Mouse (Mus musculus) cortical plate, adult 2 months (tissue): Measurements from ENCODE around the gene Best3. TPM values are rescaled to one million over a fixed set of nuclear protein-coding genes. Genes with fewer than 3 reads are reported as not detected.

Experiments
- H3K27ac ChIP-seq: fragments of 200-500 bp; 2 replicates; pipeline ENCODE4 v1.5.1; 2012; ENCODE audit warnings: low read length, control low read depth, inconsistent platforms; ENCODE audit not compliant: insufficient read depth
- H3K4me1 ChIP-seq: fragments of 200-500 bp; 2 replicates; pipeline ENCODE4 v1.6.1; 2011; ENCODE audit warnings: low read length; ENCODE audit not compliant: control insufficient read depth, insufficient read depth
- H3K4me3 ChIP-seq: fragments of 200-500 bp; 2 replicates; pipeline ENCODE4 v1.5.1; 2011; ENCODE audit warnings: mild to moderate bottlenecking, low read length, control low read depth; ENCODE audit not compliant: insufficient read depth
- CTCF ChIP-seq: fragments of 200-500 bp; IDR thresholded peaks from 2 replicates; pipeline ENCODE4 v1.5.1; 2011; ENCODE audit warnings: mild to moderate bottlenecking, control low read depth, low read length; ENCODE audit not compliant: insufficient read depth; ENCODE audit errors: extremely low read depth
- POLR2A ChIP-seq: fragments of 200-500 bp; IDR thresholded peaks from 2 replicates; pipeline ENCODE4 v1.6.1; 2011; ENCODE audit warnings: mild to moderate bottlenecking, low read length, control low read depth; ENCODE audit not compliant: insufficient read depth; ENCODE audit errors: extremely low read depth
- polyA plus RNA-seq: library from polyadenylated mRNA; depleted of rRNA; stranded (reverse); fragments of >200 nt; gene quantifications from 2 replicates; pipeline ENCODE4 v1.2.3, GENCODE M21; 2012

Best3 gene
- polyA plus RNA-seq, 1 experiment: 0.04 TPM

DNA sequence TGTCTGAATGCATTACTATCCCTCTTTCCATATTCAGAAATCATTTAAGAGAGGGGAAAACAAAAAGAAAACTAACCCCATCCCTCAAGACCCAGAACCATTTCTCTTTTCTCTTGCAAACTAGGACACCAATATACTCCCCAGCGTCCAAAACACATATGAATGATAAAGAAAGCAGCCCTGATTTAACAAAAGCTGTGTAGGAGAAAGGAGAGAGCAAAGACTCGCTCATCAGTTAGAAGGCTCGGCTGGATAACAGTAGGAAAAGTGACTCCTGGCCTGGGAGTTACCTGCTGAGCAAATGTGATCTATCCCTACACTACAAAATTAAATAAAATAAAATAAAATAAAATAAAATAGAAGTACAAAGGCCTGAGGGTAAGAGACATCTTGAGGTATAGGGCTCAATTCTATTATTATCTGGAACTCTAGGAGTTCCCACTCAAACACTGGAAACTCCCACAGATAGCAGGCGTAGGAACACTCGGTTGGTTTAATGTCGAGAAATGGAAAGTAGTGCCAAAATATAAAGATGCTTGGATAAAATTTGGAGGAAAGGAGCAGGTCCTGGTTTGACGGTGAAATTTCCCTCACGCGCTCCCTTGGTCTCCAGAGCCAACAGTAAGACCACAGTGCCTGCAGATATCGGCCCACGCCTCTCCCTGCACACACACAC, 29.5 kb upstream of the Best3 start:
- TF ChIP-seq POLR2A: no peak
- TF ChIP-seq CTCF: no peak

DNA sequence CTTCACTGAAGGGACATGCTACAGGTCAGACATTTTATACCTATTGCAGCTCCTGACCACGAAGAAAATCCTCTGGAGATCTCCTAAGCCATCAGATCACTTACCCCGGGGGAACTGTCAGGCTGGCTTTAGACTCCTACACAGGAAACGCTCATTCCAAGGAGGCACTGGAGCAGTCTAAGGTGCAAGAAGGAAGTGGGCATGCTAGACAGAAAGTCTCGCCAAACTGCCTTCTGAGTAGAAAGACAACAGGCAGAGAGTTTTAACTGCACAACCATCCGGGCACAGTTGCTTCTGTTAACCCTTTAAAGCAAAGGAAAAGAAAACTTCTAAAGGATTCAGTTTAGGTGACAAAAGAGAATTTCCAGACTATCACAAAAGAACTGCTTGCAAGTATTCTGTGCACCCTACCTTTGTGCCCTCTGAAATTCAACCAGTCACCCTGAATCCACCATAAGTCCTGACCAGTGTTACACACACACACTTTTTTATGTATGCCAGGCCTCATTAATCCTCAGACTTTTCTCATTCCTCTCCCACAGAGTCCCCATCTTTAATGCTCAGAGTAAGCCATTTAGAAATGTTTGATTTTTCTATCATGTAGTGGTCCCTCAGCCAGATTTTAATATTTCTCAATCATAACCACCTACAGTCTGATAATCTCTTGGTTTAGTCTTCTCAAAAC, 28.1 kb upstream of the Best3 start:
- H3K4me1 ChIP-seq: peaks cover 4% of the 10 kb centered on the region
- H3K4me3 ChIP-seq: no peak overlapping the region
- no peak for TF ChIP-seq POLR2A
- no peak for TF ChIP-seq CTCF
- no peak overlapping the region for H3K27ac ChIP-seq

More for the DNA sequence above, 29.5 kb upstream of the Best3 start:
- H3K27ac ChIP-seq: no peak overlapping the region
- H3K4me1 ChIP-seq: peaks cover 4% of the 10 kb centered on the region
- no peak overlapping the region for H3K4me3 ChIP-seq

DNA sequence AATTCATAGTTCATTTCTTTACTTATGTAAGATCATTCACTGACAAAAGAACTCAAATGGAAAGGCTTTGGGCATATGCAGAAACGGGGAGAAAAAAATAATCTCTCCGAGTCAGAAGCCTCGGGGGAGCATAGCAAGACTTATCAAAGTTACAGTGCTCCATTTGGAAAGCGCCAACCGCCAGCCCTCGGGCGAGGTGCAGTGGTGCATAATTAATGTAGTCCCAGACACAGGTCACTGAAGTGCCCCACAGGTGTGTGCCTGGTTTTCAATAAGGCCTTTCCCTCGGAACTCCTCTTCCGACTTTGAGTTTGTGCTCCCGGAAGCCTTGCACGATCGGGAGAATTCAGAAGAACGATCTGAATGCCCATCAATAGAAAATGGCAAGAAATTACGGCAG, 24.0 kb upstream of the Best3 start:
- H3K4me1 ChIP-seq: 0 out of 2 replicates have a peak, but pooled peaks cover 1% of the 10 kb centered on the region

DNA sequence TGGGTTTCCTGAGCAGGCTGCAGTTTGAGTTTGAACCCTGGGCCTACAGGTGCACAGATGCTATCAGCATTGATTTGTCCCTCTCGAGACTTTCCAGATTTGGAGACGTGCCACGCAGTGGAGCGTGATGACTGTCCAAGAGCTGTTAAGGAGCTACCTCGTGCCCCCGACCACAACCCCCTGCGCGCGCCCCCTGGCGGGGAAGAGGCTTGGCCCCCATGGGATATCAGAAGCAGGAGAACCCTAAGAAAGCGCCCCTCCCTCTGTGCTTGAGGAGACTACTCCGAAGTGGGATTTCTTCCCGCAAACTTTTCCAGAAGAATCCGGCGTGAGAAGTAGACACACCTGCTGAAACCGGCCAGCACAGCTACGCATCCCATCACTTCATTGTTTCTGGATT, 23.3 kb upstream of the Best3 start:
- Histone ChIP-seq H3K4me3 (no peak overlapping the region), H3K27ac (no peak overlapping the region), H3K4me1 (no peaks in the 10 kb centered on the region)
- no peak for TF ChIP-seq CTCF
- no peak for TF ChIP-seq POLR2A

More for the DNA sequence above, 24.0 kb upstream of the Best3 start:
- TF ChIP-seq POLR2A: no peak
- no peak for TF ChIP-seq CTCF
- H3K4me3 ChIP-seq: no peak overlapping the region
- no peak overlapping the region for H3K27ac ChIP-seq

DNA sequence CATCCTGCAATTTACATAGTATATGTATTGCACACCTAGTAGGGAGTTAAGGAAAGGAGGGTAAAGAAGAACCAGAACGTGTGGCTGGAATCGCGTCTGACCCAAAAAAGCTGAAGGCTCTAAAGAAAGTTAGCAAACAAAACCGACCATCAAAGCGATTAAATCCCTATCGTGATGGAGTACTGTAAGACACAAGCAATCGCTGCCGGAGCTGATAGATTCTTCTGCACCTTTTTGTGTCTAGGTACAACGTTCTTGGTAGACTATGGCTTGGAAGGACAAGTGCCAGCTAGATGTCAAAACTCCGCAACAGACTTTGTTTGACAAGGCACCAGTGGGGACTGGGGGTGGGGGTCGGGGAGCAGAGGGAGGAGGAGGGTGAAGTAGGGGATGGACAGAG, 22.0 kb upstream of the Best3 start:
- TF ChIP-seq POLR2A (no peak), CTCF (no peak)
- no peaks in the 10 kb centered on the region for H3K4me1 ChIP-seq
- H3K4me3 ChIP-seq: no peak overlapping the region
- H3K27ac ChIP-seq: no peak overlapping the region

DNA sequence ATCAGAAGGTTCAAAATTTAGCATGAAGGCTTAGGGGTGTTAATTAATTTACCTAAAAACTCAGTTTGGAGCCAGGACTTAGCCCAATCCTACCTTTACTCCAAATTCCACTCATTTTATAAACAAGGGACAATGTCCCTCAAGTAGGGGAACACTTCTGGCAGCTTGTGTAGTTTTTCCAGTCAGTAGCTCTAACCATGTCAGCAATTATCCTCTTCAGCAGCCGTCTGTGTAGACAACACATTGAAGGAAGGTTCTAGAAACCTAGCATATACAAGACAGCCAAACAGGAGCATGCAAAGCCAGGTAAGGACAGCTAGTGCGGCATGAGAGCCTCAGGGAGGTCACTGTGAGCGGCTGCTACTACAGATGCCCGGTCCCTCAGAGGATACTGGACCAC, 21.5 kb upstream of the Best3 start:
- no peak overlapping the region for H3K27ac ChIP-seq
- TF ChIP-seq POLR2A: no peak
- TF ChIP-seq CTCF: no peak

DNA sequence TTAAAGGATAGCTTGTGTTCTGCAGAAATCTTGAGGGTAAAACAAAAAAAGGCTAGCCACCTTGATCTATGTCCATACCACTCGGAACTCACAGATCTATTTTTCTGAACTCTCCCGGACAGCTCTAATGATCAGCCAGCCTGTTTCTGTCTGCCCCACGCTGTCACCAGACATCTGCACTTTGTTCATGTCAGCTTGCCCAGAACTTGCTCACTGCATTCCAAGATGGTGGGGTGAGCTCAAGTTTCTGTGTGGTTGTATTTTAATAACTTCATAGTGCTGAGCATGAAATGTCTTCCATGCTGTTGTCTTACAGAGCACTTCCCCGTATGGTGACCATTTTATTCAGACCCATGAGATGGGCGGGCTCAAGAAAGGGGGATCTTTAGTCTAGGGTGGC, 20.8 kb upstream of the Best3 start:
- Histone ChIP-seq H3K4me3 (no peak overlapping the region), H3K4me1 (no peaks in the 10 kb centered on the region), H3K27ac (no peak overlapping the region)
- no peak for TF ChIP-seq POLR2A
- no peak for TF ChIP-seq CTCF

More for the DNA sequence above, 21.5 kb upstream of the Best3 start:
- no peak overlapping the region for H3K4me3 ChIP-seq
- no peaks in the 10 kb centered on the region for H3K4me1 ChIP-seq

DNA sequence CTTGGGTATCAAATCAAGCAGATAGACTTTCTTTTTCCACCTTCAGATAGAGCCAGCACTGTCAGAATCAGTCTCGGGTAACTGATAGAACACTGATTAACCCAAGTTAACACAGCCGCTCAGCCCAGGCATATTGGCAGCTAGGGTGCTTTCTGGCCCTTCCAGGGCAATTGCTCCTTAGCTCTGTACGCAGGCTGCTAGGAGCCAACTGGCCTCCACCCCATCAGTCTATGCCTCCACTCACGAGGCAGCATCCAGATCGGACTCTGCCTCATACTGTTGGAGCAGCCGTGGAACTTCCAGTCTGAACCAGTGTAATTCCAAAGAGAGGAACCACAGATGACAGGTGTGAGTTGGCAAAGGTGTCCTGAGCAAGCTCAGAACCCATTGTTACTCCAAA, 20.0 kb upstream of the Best3 start:
- TF ChIP-seq CTCF (no peak), POLR2A (no peak)
- Histone ChIP-seq H3K4me1 (no peaks in the 10 kb centered on the region), H3K4me3 (no peak overlapping the region)

DNA sequence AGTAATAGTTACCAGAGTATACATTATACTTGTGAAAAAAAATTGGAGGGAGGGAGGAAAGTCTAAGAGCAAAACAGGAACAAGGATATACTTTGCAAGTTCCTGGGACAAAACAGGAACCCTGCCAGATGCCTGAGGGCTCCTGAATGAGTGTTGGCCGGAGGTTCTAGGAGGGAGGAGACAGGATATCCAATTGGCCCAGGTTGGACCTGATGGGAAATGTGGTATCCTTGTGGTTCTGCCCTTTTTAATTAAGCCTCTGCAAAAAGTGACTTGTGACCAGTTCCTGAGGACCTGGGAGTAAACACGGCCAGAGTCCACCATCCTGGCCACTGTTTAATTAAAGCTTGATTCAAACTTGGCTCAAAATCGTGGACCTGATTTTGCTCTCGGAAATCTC, 17.4 kb upstream of the Best3 start:
- H3K4me1 ChIP-seq: no peaks in the 10 kb centered on the region
- H3K4me3 ChIP-seq: no peak overlapping the region

More for the DNA sequence above, 20.0 kb upstream of the Best3 start:
- no peak overlapping the region for H3K27ac ChIP-seq

DNA sequence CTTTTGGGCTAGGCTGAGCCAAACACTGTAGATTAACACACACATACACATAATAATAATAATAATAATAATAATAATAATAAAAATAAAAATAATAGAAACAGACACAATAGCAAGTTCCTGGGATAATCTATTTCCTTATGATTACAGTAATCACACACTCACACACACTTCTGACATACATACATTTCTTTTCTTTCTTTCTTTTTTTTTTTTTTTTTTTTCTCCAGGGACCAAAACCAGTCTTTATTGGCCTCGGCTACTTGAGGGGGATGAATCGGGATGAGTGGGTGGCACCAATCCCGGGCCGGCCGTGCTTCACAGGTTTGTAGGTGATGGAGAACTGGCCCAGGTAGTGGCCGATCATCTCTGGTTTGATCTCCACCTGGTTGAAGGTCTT, 13.6 kb upstream of the Best3 start, which contains the start of gene Gm10271:
Gm10271 (minus strand) TSS at position 101 of the 400 bp plus-strand sequence.
- Histone ChIP-seq H3K4me3 (no peak within 1 kb of the TSS), H3K27ac (no peak within 1 kb of the TSS), H3K4me1 (no peaks in the 10 kb centered on the region)
- no peak for TF ChIP-seq CTCF
- TF ChIP-seq POLR2A: no peak

More for the DNA sequence above, 17.4 kb upstream of the Best3 start:
- no peak for TF ChIP-seq POLR2A
- TF ChIP-seq CTCF: no peak
- no peak overlapping the region for H3K27ac ChIP-seq
